Mouse (Mus musculus) gastrocnemius, postnatal 25 days (tissue): ENCODE measurements around the gene Snap47. TPM values are rescaled to one million over a fixed set of nuclear protein-coding genes. Genes with fewer than 3 reads are reported as not detected.

Source experiments
- DNase-seq: peaks from one replicate; pipeline ENCODE4 v3.0.0; 2022
- total RNA-seq, 2 experiments: library from RNA; stranded (reverse); gene quantifications; 1 replicate in 1 of 2; 2 replicates in 1 of 2; pipeline ENCODE4 v1.2.3; 2021

Snap47 gene
- total RNA-seq, 2 experiments from 2014 or later, result 18.2 to 23.6 TPM

- no peak for DNase-seq
Observed at GRCm38 (mm10) chr11:59421967-59422366, 29.0 kb downstream of the Snap47 start.

- no peak for DNase-seq
Observed at GRCm38 (mm10) chr11:59421436-59421835, 29.6 kb downstream of the Snap47 start.

- DNase-seq, result no peak
Observed at GRCm38 (mm10) chr11:59418708-59419107, 32.3 kb downstream of the Snap47 start.

GRCm38 (mm10) chr11:59412999-59413863 lies 37.8 kb downstream of the Snap47 start:
- no peak for DNase-seq

- DNase-seq, result no peak
Observed at GRCm38 (mm10) chr11:59412058-59412457, 38.9 kb downstream of the Snap47 start.

- DNase-seq, result no peak
Observed at GRCm38 (mm10) chr11:59410851-59411250, 40.1 kb downstream of the Snap47 start.

- DNase-seq, result no peak
Observed at GRCm38 (mm10) chr11:59405761-59406160, 45.2 kb downstream of the Snap47 start.

- DNase-seq, result no peak
Observed at GRCm38 (mm10) chr11:59400876-59401275, 50.1 kb downstream of the Snap47 start.

GRCm38 (mm10) chr11:59399830-59400229 lies 51.2 kb downstream of the Snap47 start:
- DNase-seq, result no peak

- no peak for DNase-seq
Observed at GRCm38 (mm10) chr11:59397536-59398371, 53.2 kb downstream of the Snap47 start.

GRCm38 (mm10) chr11:59394451-59394850 lies 56.5 kb downstream of the Snap47 start:
- DNase-seq, result no peak

- no peak for DNase-seq
Observed at GRCm38 (mm10) chr11:59393591-59393990, 57.4 kb downstream of the Snap47 start.

- no peak for DNase-seq
Observed at GRCm38 (mm10) chr11:59392300-59392699, 58.7 kb downstream of the Snap47 start.

- no peak for DNase-seq
Observed at GRCm38 (mm10) chr11:59390470-59390869, 60.5 kb downstream of the Snap47 start.

GRCm38 (mm10) chr11:59389617-59390016 lies 61.4 kb downstream of the Snap47 start:
- no peak for DNase-seq

- DNase-seq, result no peak
Observed at GRCm38 (mm10) chr11:59388806-59389205, 62.2 kb downstream of the Snap47 start.

GRCm38 (mm10) chr11:59387471-59387870 lies 63.5 kb downstream of the Snap47 start:
- no peak for DNase-seq

- no peak for DNase-seq
Observed at GRCm38 (mm10) chr11:59385123-59385522, 65.9 kb downstream of the Snap47 start.

- DNase-seq, result peak; percentile 56
Observed at GRCm38 (mm10) chr11:59384441-59384959, 66.5 kb downstream of the Snap47 start.

- no peak for DNase-seq
Observed at GRCm38 (mm10) chr11:59379547-59379946, 71.4 kb downstream of the Snap47 start.

GRCm38 (mm10) chr11:59377999-59378398 lies 73.0 kb downstream of the Snap47 start:
- no peak for DNase-seq

GRCm38 (mm10) chr11:59375475-59375874 lies 75.5 kb downstream of the Snap47 start, which contains the start of gene Prss38:
Prss38 (minus strand) TSS chr11:59375657.
- DNase-seq, result no peak

GRCm38 (mm10) chr11:59369848-59370247 lies 81.1 kb downstream of the Snap47 start:
- DNase-seq, result no peak
